Mouse (Mus musculus) kidney, postnatal 14 days (tissue): ENCODE results near the gene Strn.
"Not testable (repeated sequence)": the region's sequence is repeated elsewhere in the genome, so short reads cannot be mapped to it uniquely, and the experiment has no call there.

Source experiments
- DNase-seq: peaks from one replicate; pipeline ENCODE4 v3.0.0; 2022; ENCODE audit warnings: mixed read lengths

Strn gene

DNA sequence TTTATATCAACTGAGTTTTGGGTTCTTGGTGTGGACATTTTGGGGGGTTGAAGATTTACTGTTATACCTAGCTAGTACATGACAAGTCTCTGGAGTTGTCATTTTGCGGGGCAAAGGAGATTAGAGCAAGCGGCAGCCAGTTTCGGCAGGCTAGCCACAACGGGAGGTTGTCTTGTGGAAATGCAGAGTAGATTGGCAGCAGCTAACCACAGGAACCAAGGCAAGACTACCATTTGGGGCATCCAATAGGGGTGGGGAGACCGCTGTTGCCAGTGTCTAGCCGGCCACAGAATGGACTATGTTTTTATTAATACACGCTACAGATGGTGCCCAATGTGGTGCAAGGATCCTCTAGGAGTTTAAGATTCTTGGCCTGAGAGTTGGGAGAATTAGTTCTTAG is 28.6 kb downstream of the Strn start:
- DNase-seq = no peak

DNA sequence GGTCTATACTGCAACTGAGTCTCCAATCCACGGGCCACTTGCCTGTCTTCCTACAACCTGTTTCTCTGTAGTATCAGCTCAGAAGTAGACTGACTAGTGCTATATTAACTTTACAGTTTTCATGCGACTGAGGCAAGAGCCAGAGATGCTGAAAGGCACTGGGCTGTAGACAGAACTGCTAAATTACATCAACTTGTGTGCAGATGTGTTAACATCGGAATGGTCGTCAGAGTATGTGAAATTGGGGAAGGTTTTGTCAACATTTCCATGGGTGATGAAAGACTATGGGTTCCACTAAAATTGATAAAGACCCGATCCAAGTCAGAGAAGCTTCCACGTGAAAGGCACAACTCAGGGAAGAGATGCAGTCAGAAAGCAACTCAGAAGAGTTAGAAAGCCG is 34.0 kb downstream of the Strn start:
- DNase-seq = no peak

DNA sequence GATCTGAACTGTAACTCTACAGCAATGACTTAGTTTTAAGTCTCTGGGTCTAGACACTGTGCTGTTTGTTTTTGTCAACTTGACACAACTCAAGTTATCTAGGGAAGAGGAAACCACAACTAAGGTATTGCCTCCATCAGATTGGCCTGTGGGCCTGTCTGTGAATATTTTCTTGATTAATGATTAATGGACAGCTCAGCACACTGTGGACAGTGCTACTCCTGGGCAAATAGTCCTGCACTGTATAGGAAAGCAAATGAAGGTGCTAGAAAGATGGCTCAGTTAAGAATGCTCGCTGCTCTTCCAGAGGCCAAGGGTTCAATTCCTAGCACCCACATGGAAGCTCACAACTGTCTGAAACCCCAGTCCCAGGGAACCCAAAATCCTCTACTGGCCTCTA is 38.0 kb downstream of the Strn start:
- DNase-seq = no peak

GRCm38 (mm10) chr17:78697462-78697861 is 39.5 kb downstream of the Strn start:
- DNase-seq = no peak

- DNase-seq = no peak
These were observed 40.1 kb downstream of the Strn start for GRCm38 (mm10) chr17:78696922-78697321.

DNA sequence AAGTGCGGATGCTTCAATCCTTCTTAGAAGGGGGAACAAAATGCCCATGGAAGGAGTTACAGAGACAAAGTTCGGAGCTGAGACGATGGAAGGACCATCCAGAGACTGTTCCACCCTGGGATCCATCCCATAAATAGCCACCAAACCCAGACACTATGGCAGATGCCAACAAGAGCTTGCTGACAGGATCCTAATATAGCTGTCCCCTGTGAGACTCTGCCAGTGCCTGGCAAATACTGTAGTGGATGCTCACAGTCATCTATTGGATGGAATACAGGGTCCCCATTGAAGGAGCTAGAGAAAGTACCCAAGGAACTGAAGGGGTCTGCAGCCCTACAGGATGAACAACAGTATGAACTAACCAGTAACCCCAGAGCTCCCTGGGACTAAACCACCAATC is 47.8 kb downstream of the Strn start:
- not testable (repeated sequence) for DNase-seq

DNA sequence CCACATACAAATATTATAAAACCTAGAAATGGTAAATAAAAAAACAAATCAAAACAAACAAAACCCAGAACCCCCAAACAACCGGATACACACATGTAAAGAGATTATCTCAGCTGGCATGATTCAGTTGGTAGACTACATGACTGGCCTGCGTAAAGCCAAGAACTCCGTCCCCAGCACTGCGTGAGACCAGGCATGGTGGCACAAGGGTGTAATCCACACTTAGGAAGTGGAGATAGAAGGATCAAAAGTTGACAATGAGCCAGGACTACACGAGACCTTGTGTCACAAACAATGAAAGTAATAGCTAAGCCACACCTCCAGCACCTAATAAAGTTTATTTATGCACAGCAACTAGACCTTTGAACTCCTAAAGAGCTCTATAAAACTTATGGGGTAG is 49.0 kb downstream of the Strn start:
- DNase-seq = no peak

- DNase-seq = no peak
These were observed 52.0 kb downstream of the Strn start for GRCm38 (mm10) chr17:78685004-78685403.

DNA sequence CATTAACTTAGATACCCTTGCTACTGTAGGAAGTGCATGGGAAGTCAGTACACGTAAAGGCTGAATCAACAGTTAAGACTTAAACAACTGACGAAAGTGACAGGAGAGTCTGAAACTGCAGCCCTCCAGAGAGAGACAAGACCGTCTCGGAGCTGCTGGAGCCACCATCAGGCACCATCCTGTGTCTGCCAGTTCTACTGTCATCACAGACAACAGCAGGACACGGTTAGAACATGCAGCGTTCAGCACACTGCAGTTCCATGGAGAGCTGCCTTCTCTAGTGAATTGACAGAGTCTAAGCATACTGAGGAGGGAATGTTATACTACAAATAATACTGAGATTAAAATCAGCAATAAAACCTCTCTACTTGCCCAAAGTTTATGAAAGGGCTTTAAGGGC is 54.6 kb downstream of the Strn start:
- no peak for DNase-seq

GRCm38 (mm10) chr17:78679503-78679902 is 57.5 kb downstream of the Strn start:
- no peak for DNase-seq

GRCm38 (mm10) chr17:78676813-78677212 is 60.2 kb downstream of the Strn start:
- DNase-seq = no peak

DNA sequence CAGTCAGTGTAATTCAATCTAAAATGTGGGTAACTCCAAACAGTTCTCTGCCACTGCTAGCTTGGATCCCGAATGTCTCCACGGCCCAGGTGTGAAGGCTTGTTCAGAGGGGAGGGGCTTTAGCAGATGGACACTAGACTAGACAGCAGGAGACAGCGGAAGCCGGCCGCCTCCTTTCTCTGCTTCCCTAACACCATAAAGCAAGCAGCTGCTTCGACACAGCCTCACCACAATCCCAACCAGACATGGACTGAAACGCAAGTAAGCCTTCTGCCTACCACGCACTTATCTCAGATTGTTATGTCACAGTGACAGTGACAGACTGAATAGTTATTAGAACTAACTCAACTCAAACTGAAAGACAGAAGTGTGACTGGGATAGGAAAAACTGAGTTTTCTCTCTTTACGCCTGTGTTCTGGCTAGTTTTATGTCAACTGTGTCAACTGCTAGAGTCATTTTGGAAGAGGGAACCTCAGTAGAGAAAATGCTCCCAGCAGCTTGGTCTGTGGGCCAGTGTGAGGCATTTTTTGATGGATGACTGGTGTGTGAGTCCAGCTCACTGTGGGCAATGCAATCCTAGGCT is 71.9 kb downstream of the Strn start:
- no peak for DNase-seq

GRCm38 (mm10) chr17:78654841-78655240 is 82.2 kb downstream of the Strn start:
- no peak for DNase-seq

GRCm38 (mm10) chr17:78643853-78644475 is 93.0 kb downstream of the Strn start:
- DNase-seq = no peak

DNA sequence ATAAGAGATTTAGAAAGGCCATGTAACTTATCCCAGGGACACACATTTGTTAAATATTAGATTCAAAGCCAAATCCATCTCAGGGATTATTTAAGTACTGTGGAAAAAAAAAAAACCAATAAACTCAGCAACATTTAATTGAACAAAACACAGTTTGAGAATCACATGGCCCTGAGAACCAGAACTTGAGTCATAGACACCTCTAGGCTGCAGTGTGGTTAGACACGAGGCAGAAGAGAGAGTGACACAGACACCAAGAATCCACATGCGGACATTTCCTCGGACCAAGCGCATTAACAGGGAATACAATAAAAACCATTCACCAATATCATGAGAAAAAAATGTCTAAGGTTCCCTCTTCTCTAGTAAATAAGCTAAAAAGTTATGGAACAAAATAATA is 94.7 kb downstream of the Strn start:
- DNase-seq = no peak

- no peak for DNase-seq
These were observed 96.6 kb downstream of the Strn start for GRCm38 (mm10) chr17:78640387-78640786.

GRCm38 (mm10) chr17:78639099-78639498 is 97.9 kb downstream of the Strn start:
- peak; percentile 6 for DNase-seq

DNA sequence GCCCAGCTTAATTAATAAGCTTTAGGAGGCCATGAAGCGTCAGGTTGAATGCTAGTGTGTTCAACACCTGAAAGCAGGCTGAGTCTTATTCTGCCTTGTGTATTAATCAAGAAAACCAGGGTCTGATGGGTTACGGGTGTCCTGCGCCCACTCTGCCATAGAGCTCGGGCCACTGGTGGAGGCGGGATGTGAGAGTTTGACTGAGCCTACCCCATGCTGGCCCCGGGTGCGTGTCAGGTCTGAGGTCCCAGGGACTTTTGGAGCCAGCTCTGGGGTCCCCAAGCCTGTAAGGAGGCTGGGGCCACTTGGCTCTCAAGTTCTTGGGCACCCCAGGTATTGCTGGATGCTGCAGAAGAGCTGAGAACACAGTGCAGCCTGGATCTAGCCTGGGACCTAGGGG is 99.9 kb downstream of the Strn start:
- no peak for DNase-seq

GRCm38 (mm10) chr17:78635616-78636015 is 101.4 kb downstream of the Strn start:
- no peak for DNase-seq

GRCm38 (mm10) chr17:78624941-78625340 is 112.1 kb downstream of the Strn start:
- DNase-seq = no peak

DNA sequence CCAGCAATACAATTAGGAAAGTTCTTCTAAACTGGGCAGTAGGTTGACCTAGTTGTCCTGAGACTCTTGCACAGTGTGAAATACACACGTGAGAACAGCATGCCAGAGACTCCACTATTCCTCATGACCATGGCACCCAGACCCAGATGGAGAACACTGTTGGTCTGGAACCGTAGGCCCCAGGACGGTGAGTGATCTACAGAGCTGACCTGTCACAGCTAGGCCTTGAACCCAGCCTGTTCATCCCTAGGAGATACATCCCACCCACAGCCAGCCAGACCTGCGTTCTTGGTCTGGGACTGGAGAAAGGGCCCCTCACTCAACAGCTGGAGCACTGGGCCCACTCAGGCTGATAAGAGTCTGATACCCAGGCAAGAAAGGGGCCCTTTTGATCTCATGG is 115.1 kb downstream of the Strn start:
- DNase-seq = no peak

DNA sequence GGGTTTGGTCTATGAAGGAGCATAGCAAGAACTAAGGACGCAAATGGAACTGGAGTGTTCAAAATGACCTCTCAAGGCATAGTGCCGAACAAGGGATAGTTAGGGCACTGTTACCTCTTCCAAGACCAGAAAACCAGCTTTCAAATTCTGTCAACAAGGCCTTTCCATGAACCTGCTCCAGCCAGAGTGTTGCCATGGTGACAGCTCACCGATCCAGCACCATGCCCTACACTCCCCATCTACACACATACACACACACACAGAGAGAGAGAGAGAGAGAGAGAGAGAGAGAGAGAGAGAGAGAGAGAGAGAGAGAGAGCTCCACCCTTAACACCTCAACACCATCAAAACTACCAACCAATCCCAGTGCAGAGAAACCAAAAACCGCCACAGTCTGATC is 116.3 kb downstream of the Strn start:
- no peak for DNase-seq

DNA sequence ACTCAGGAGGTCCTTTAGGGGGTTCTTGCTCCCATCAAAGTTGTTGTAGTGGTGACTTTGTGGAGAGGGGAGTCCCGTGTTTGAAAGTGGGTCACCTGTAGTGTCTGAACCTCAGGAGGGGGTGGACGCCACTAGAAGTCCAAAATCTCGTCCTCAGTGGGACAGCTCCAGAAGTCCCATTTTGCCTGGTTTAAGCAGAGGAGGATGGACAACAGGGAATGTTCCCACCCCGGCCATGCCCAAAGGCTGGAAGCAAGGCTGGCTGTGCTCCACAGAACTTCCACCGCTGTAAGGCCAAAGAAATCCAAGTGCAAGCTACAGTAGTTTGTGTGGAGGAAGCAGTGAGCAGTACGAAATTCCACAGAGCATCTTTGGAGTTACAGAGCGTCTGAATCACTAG is 117.0 kb downstream of the Strn start:
- DNase-seq = no peak

DNA sequence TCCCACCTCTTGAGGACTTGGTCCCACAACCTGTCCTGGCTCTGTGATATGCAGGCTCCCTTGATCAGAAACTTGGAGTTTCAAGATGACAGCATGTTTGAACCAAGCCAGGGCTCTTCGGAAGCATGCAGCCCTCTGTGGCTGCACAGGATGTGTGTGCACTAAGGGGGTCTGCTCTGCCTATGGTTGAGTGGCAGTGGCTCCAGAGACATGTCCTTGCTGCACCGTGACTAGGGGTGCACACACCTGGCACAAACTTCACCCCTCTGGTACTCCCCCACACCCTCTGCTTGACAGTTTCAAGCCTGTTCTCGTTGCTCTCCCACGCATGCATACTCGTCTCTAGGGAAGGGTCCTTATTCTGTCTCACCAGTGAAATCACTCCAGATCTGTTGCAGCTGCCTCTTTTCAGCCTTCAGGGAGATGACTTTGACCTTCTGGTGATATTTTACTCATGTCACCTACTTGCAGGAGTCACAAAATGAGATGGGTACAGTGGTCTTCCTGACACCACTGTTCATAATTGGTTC is 118.8 kb downstream of the Strn start:
- no peak for DNase-seq

- DNase-seq = no peak
These were observed 121.9 kb downstream of the Strn start for GRCm38 (mm10) chr17:78615096-78615495.
